Mouse (Mus musculus) left cerebral cortex, adult 11 months (tissue): Measurements from ENCODE around the gene ccdc198.
"Not testable (repeated sequence)": the region's sequence is repeated elsewhere in the genome, so short reads cannot be mapped to it uniquely, and the experiment has no call there.

Source experiments
- DNase-seq: peaks from one replicate; pipeline ENCODE4 v3.0.0; 2022; ENCODE audit warnings: low spot score

Gene ccdc198

DNA sequence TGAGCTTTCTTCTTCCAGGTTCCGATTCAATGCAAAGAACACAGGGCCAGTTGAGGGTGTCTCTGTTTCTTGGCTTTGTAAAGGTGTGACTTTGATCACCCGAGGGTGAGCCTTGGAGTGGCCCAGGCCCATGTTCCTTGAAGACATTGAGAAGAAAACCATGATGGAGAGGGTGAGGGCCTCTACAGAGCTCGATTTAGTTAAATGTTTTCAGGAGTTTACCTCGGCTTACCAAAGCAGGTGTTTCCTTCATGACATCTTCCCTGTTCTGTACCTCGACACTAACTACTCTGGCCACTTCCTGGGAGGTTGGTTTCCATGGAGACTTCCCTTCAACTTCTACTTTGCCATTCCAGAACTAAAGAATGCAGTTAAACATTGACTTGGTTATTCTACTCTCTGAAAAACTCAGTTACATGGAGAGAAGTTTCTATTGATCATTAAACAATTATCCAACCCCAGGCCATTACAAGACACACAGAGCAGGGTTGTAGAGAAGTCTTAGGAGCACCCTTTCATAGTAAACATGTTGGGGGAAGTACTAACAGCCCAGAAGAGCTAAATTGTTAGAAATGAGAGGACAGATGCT is at the start of gene ccdc198:
ccdc198 (minus strand) TSS at position 349 of the 589 bp plus-strand sequence.
- DNase-seq: no peak

DNA sequence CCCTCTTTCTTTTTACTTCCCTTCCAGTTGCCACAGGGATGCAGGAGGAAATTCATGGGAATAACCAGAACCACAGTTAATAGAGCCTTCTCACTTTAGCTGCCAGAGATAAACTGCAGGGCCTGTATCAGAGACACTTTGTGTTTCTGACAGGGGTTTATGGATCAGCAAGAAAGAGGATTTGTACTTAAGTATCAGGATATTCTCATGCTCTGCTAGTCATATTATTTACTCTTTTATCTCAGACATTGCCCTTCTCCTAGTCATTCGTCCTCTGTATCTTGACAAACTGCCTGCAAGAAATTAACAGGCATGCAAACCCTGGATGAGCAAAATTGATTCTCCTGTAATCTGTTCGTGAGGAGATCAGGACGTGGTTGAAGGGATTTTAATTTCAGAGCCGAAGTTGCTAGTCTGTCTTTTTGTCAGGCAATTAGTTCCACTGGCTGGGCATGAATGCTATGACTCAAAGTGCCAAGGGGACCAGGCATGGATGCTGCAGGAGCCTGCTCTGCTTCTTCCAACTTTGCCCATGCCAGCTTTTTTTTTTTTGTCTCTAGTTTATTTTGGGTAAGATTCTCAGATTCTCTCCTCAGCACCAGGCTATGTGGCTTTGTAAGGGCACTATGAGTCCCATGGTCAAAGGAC is 48.7 kb upstream of the ccdc198 start:
- no peak for DNase-seq

DNA sequence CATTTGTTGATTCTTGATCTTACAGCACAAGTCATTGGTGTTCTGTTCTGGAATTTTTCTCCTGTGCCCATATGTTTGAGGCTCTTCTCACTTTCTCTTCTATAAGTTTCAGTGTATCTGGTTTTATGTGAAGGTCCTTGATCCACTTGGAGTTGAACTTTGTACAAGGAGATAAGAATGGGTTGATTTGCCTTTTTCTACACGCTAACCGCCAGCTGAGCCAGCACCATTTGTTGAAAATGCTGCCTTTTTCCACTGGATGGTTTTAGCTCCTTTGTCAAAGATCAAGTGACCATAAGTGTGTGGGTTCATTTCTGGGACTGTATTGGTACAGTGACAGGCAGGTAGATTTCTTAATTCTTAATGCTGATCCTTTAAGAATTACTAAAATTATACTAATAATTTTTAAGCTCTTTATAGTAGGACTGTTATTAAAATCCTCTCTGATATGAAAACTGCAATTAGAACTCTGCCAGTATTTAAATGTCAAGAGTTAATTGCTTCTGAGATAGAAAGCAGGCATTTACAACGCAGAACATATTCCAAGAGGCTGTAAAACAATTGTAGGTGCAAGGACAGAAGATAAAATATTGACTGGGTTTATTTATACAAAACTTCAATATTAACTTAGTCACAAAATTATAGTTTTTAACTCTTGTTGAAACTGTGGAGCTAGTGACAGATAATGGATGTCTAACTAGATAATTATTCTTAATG is 44.9 kb upstream of the ccdc198 start:
- DNase-seq: no peak

DNA sequence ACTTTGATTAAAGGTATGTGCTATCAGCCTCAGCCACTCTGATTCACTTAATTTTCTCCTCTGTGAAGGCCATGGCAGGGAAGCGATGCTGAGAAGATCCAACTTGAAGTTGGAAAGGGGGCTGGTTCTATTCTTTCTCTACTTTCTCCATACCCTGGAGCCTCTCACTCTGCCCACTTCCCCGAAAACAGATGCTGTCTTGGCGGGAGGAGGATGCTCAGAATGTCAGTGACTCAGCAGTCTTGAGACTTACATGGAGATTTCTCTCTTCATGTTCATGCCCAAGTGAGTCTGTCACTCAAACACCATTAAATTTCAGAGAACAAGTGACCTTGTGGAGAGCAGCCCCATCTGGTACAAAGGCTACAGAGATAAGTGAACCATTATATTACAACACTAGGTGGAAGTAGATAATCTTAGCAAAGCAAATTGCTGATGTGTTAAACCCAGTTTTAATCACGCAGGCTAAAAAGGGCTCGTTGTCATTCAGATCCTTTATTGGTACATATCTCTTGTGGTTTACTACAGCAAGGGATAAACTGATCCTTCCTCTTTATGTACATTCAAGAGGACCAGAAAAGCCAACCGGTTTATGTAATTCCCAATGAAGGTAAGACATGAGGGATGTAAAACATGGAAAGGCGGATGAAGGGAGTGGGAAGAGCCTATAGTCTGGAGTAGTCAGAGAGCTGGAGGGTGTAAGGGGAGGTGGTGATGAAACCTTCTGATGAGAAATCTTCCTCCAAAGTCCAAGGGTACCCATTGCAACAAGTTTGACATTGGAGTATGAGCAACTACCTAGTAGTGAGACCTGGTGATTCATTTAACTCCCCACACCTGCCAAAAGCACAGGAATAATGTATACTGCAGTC is 38.7 kb upstream of the ccdc198 start:
- DNase-seq: peak; percentile 7

DNA sequence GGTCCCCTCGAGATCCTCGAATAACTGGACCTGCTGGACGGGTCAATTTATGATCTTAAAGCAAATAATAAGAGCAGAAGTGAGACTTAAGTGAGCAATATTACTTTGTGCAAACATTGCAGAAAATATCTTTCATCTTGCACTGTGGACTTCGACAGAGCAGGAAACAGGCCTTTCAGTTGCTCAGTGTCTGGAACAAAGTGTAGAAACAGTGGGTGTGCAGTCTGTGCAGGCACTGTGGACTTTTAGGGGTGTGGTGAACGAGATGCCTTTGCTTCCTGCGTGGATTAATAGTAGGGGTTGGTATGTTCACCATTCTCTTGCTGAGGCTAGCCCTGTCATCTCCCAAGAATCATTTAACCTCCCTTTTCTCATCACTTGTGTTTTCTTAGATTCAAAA is 33.6 kb upstream of the ccdc198 start:
- no peak for DNase-seq

DNA sequence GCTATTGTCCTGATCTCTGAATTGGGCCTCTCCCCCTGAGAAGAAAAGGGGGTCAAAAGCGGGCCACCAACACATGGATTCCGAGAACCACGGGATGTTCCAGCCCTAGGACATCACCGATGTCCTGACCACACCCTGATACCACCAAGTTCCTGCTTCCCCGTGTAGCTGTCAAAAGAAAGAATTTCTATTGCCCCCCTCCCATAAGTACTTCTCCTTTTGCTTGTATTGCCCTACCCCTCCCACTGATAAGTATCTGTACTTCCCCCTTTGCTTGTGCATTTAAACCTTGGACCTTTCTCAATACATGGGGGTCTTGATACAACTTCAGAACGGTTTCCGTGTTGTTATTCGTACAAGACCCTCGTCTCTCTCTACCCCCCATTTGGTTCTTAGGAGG is 33.2 kb upstream of the ccdc198 start:
- DNase-seq: not testable (repeated sequence)

DNA sequence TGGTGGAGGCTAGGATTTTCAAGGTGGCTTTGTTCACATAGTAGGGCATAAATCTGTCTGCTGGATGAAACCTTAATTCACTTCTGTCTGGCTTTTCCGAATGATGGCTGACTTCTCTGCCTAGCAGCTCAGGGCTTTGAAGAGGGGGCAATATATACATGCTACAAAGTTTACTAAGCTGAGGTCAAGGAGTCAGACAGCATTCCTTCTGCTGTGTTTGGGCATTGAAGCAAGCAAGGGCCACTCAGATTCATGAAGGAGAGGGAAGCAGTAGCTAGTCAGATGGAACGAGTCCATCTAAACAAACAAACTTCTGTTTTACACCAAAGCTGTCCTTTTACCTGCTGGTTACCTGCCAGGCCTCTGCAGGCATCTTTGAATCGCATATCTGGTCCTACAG is 32.4 kb upstream of the ccdc198 start:
- DNase-seq: no peak

DNA sequence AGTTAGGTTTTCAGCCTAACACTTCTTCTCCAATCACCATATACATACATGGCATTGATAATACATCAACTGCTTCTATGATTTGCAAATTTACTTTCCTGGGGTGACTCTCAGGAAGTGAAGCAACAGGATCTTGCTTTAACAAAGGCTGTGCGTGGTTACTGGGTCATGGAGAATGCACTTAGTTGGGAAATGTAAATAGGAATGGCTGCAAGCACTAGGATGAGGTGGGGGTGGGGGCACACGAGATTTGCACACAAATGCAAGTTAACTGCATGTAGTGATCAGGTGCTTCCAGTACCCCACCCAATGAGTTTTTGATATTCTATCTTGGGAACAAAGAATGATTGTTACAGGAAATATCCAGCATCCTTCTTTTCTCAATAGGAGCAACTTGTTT is 30.1 kb upstream of the ccdc198 start:
- DNase-seq: no peak

DNA sequence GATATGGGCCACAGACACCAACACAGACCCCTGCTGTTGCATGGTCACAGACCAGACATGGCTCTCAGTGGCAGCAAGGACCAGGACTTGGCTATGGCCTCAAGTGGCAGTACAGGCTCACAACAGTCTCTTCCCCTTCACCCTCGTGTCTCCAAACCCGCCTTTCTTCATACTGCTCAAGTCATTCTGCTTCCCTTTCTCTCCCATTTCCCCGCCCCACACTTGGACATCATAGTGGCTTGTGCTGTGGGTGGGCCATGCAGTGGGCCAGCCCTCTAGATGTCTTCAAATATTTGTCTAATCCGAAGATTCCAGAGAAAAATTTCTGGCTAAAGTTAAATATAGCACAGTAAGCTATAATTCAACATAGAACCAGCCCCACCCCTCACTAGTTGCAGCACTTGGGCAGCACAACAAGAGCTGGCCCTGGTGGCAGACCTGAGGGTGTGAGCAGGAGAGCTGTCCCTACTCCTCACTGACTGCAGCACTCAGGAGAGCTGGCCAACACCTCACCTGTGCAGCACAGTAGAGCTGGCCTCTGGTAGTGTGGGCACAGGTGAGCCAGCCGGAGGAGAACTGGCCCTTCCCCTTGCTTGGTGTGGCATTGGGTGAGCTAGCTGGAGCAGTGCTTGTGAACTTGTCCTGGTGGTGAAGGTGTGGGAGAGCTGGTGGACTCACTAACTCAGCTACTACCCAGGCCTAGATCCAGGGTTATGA is 20.2 kb upstream of the ccdc198 start:
- DNase-seq: no peak

DNA sequence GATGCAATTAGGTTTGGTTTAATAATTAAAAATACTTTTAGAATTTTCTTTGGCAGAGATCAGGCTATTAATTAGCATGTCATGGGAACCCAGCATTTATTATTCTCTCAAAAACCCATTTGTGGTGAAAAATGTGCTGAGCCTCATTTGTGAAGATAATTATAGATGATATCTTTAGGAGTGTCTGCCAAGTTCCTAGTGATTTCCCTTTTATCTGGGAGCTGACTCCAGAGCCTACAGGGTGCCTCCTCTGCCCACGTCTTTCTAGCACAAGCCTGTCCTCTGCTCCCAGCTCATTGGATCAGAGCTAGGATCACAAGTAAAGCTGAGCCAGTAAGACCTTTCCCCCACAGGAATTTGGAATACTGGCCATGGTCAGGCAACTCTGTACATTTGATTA is 3.8 kb downstream of the ccdc198 start:
- peak; percentile 7 for DNase-seq

DNA sequence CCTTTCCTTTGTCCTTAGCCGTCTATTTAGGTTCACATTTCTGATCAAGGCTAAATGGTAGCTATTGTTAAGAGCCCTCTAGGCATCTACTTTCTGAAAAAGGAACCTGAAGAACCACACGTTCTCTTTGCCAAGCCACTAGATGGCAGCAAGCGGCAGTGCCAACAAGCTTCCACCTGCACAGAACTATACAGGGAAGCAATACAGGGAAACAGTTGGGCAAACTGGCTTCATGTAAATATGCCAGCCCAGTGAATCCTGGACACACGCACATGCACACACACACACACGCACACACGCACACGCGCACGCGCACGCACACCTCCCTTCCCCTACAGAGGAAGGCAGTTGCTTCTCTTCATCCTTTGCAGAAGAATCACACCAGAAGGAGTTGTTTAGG is 7.1 kb downstream of the ccdc198 start:
- peak; percentile 48 for DNase-seq

DNA sequence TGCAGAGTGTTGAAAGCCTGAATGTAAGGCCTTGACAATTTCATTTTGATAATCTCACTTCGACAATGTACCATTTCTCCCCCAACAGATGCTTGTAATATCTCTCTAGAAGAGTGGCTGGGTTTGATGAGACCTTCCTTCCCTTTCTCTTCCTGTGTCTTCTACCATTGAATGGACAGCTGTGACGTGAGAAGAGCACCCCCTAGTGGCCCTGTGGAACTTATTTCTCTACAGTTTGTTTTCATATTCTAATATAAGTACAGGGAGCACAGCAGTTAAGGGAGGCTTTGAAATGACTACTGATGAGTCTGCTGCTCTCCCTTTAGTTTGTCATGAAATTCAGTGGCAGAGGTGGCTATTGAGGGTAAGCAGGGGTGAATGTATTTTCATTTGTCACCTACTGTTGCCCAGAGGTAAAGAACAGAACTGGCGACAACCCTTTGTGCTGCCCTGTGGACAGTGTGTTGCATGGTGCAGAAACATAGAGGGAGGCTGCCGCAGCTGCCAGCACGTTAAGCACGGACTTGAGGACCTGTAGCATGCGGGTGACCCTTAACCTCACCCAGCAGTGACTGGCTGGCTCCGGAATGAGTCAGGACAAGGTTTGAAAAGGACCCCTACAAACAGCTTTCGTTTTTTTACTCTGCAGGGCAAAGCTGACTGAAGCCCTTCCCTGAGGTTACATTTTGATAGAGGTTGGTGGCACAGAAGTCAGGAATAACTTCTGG is 10.3 kb downstream of the ccdc198 start:
- DNase-seq: peak; percentile 12

DNA sequence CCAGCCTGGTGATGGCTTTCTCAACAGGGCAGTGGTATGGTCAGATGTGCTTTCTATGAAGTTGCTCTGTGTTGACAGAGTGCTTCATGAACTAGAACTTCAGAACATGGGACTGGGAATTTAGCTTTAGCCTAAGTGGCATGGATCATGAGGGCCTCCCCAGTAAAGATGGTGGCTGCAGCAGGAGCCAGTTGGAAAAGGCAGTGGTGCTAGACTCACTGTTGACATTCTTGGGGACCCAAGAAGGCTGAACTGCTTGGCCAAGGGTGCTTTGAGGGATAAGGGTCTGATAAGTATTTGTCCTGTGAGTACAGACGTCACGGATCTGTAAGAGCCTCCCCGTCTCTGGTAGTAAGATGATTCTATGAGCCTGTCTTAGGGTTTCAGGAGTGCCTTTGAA is 13.4 kb downstream of the ccdc198 start:
- no peak for DNase-seq

DNA sequence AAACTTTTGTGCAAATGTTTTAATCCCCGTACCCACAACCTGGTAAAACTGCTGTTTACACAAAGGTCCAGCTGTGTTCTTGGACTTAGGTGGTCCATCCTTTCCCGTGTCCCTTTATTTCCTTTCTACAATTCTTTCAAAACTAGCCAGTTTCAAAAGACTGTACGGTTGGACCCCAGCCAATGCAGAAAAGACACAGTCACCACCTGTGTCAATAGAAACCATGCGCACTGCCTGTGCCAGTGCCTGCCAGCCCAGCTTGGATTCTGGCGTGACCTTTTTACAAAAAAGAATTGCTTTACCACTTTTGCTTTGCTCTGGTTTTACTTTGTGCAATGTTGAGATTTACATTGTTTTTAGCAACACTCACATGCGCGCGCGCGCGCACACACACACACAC is 18.3 kb downstream of the ccdc198 start:
- no peak for DNase-seq

DNA sequence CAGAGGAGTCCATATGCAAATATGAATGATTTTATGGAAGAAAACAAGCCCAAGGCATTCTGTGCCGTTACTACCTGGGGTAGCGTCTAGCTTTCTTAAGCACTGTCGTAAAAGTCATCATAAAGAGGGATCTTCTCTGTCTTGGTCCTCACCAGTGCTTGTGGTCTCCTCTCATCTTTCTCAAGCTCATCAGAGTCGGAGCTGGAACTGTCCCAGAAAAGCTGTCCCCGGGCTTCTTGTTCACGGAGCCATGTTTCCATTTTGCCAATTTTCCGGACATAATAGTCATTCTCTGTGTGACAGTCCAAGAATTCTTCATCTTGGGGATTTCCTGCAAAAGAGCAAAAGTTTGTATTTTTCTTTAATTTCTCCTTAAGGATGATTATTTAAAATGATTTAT is 18.8 kb downstream of the ccdc198 start:
- no peak for DNase-seq

DNA sequence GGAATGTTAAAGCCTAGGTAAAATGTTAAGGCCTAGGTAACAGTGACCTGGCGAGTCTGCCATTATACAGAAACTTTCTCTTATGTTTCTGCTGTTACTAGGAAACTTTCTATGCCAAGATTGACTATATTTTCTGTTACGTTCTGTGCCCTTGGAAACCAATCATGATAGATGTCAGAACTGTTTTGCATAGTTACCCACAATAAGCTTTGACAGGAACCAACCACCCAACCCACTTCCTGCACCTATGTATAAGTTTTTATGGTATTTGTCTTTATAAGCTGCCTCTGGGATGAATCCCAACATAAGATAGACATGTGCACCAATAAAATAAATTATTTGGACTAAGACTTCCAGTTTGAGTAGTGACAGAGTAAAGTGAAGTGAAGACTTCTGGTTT is 23.5 kb downstream of the ccdc198 start:
- DNase-seq: no peak

DNA sequence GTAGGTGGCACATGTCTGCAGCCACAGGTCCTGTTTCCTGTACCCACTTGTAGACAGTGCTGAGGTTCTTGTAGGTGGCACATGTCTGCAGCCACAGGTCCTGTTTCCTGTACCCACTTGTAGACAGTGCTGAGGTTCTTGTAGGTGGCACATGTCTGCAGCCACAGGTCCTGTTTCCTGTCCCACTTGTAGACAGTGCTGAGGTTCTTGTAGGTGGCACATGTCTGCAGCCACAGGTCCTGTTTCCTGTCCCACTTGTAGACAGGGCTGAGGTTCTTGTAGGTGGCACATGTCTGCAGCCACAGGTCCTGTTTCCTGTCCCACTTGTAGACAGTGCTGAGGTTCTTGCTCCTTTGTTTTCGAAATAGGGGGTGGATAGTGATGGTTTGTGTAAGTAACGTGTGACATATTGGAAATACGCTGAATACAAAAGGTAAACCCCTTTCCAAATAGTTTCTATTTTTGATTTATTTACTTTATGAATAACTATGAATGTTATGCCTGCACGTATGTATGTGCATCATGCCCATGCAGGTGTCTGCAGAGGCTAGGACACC is 25.7 kb downstream of the ccdc198 start:
- not testable (repeated sequence) for DNase-seq

DNA sequence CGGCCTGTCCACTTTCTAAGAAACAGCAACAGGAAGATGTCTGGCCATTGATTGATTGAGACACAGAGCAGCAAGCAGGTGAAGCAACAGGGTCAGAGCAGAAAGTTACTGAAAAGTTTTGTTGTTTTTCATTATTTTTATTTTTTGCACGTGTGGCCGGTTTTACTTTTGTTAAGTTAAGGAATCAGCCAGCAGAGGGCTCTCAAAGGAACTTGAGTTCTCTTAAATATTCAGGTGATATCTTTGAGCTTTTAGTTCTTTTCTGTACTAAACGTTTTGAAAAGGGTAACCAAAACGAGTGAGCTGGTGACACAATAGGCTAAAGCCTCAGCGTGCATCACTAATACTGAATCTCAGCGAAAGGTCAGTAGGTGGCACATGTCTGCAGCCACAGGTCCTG is 26.6 kb downstream of the ccdc198 start:
- DNase-seq: no peak

DNA sequence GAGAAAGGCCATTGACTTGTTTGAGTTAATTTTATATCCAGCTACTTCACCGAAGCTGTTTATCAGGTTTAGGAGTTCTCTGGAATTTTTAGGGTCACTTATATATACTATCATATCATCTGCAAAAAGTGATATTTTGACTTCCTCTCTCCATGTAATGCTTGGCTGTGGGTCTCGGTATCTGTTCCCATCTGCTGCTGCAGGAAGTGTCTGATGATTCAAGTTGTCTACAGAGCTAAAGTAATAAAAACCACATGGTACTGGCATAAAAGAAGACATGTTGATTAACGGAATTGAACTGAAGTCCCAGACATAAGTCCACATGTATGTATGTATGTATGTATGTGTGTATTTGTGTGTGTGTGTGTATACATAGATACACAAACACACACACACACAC is 35.1 kb downstream of the ccdc198 start:
- not testable (repeated sequence) for DNase-seq

DNA sequence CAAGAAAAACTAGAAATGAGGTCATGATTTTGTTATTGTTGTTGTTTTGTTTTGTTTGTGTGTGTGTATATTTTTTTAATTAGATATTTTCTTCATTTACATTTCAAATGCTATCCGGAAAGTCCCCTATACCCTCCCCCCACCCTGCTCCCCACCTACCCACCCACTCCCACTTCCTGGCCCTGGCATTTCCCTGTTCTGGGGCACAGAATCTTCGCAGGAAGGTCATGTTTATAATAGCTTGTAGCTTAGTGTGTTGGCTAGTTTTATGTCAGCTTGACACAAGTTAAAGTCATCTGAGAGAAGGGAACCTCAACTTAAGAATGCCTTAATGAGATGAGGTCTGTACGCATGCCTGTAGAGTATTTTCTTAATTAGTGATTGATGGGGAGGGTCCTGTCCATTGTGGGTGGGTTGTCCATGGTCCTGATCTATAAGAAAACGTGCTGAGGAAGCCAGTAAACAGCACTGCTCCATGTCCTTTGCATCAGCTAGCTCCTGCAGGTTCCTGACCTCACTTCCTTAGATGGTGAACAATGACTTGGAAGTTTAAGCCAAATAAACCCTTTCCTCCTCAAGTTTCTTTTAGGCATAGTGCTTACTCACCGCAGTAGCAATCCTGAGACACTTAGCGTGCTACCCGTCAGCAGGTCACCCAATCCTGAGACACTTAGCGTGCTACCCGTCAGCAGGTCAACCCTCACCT is 44.0 kb downstream of the ccdc198 start:
- DNase-seq: no peak
